Comparison of ENCODE assay signal across 8 mouse cellular contexts in the genomic region with DNA sequence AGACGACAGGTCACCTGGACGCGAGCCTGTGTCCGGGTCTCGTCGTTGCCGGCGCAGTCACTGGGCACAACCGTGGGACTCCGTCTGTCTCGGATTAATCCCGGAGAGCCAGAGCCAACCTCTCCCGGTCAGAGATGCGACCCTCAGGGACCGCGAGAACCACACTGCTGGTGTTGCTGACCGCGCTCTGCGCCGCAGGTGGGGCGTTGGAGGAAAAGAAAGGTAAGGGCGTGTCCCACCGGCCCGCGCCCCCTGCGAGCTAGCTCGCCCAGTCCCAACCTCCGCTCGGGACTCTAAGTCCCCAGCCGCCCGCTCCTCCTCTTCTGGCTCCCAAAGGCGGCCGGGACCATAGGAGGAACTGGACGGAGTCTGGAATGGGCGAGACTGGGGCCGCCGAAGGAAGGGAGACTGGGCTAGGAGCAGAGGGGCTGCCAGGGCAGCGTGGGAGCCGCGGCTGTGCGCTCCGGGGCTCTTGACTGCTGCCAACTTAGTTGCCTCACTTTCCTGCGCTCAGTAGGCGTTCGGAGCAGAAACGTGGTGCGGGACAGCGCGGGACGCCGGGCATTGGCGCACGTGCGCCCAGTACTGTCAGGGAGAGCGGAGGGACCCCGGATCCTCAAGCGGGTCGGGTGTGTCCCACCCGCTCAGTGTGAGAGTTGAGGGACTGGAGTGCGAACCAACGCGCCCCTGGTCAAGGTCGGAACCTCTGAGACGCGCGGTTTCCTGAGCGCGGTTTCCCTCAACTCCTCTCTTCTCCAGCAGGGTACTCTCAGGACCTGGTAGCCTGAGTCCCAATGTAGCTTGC. TPM values are rescaled to one million over a fixed set of nuclear protein-coding genes. Genes with fewer than 3 reads are reported as not detected.
A peak's percentile ranks its signal among the peaks of the same experiment; 100 is the strongest.
DNase-seq lines count a peak whose midpoint lies in the region; ATAC-seq and TF ChIP-seq lines count a peak whose summit lies in the region.

No protein-coding gene starts in this region.

- H3K4me1 ChIP-seq in ES-E14 (ENCODE audit: control insufficient read depth in 2 of 2, insufficient read depth in 2 of 2, low read length in 2 of 2, poor library complexity in 1 of 2) = no peaks in the 10 kb centered on the region
- H3K4me1 ChIP-seq in forebrain, embryonic 15.5 days = peaks cover 19% of the 10 kb centered on the region
- H3K4me1 ChIP-seq in hindbrain, embryonic 16.5 days (ENCODE audit: control insufficient read depth, insufficient read depth, low read depth, low read length) = peaks cover 2% of the 10 kb centered on the region; the same call in 1 of the 2 replicates
- H3K4me1 ChIP-seq in neural tube, embryonic 14.5 days (ENCODE audit: control insufficient read depth, insufficient read depth, low read length) = peaks cover 8% of the 10 kb centered on the region; the same call in 1 of the 2 replicates

- in situ Hi-C loops in ES-E14 (cut with MboI; ENCODE audit: low sequenced_read_pairs in 2 of 2, unreplicated experiment in 2 of 2) = no loop called here

- WGBS in forebrain, embryonic 15.5 days = under 1% methylated on average over 67 of the region's 68 CpGs
- under 1% methylated on average over 67 of the region's 68 CpGs for WGBS in hindbrain, embryonic 16.5 days
- 1% methylated on average over 60 of the region's 68 CpGs for WGBS in neural tube, embryonic 14.5 days

- peak overlapping the region; percentile 69 to 78 for H3K4me3 ChIP-seq in ES-E14 (ENCODE audit: insufficient read depth in 1 of 2, low read depth in 1 of 2, low read length in 2 of 2, poor library complexity in 1 of 2, severe bottlenecking in 1 of 2)
- H3K4me3 ChIP-seq in forebrain, embryonic 15.5 days = peak overlapping the region; percentile 59
- peak overlapping the region; percentile 77 for H3K4me3 ChIP-seq in hindbrain, embryonic 16.5 days (ENCODE audit: low read length)
- peak overlapping the region; percentile 36 for H3K4me3 ChIP-seq in neural tube, embryonic 14.5 days (ENCODE audit: low read depth, low read length)

- peak; percentile 17 for DNase-seq in CD4-positive, CD25-positive, alpha-beta regulatory T cell, adult 2 months (ENCODE audit: low read depth, low spot score)
- DNase-seq in ES-E14 (ENCODE audit: low read depth, low spot score) = peak; percentile 33
- peak; percentile 19 to 45 for DNase-seq in lung, adult 18-20 months
- DNase-seq in cerebellum, adult 9-11 months = no peak

- peak overlapping the region; percentile 68 for H3K9ac ChIP-seq in ES-E14 (ENCODE audit: insufficient read depth, low read depth, low read length, poor library complexity, severe bottlenecking)
- H3K9ac ChIP-seq in forebrain, embryonic 15.5 days (replicated peaks) = peak overlapping the region; percentile 45
- peak overlapping the region; percentile 74 for H3K9ac ChIP-seq in hindbrain, embryonic 16.5 days (ENCODE audit: low read depth, low read length)
- peak overlapping the region; percentile 17; the same call in 1 of the 2 replicates for H3K9ac ChIP-seq in neural tube, embryonic 14.5 days (replicated peaks; ENCODE audit: low read depth, low read length)

- no peaks in the 10 kb centered on the region for H3K36me3 ChIP-seq in ES-E14 (ENCODE audit: control insufficient read depth, insufficient read depth, low read length, poor library complexity, severe bottlenecking)
- no peaks in the 10 kb centered on the region for H3K36me3 ChIP-seq in forebrain, embryonic 15.5 days
- no peaks in the 10 kb centered on the region for H3K36me3 ChIP-seq in hindbrain, embryonic 16.5 days (ENCODE audit: control insufficient read depth, insufficient read depth, low read length)
- H3K36me3 ChIP-seq in neural tube, embryonic 14.5 days (ENCODE audit: control insufficient read depth, insufficient read depth, low read length) = no peaks in the 10 kb centered on the region

- peak overlapping the region; percentile 99 for H3K4me2 ChIP-seq in forebrain, embryonic 15.5 days (replicated peaks)
- H3K4me2 ChIP-seq in hindbrain, embryonic 16.5 days (ENCODE audit: low read length) = peak overlapping the region; percentile 96
- peak overlapping the region; percentile 99 for H3K4me2 ChIP-seq in neural tube, embryonic 14.5 days (ENCODE audit: low read depth, low read length)

- H3K27me3 ChIP-seq in forebrain, embryonic 15.5 days = peaks cover 42% of the 10 kb centered on the region
- H3K27me3 ChIP-seq in hindbrain, embryonic 16.5 days (replicated peaks; ENCODE audit: control insufficient read depth, insufficient read depth, low read length) = peaks cover 18% of the 10 kb centered on the region; the same call in 1 of the 2 replicates
- peaks cover 25% of the 10 kb centered on the region for H3K27me3 ChIP-seq in neural tube, embryonic 14.5 days (ENCODE audit: control insufficient read depth, insufficient read depth, low read length)

- no peaks in the 10 kb centered on the region for H3K9me3 ChIP-seq in ES-E14 (ENCODE audit: control insufficient read depth, insufficient read depth, low read depth, low read length)
- H3K9me3 ChIP-seq in forebrain, embryonic 15.5 days = no peaks in the 10 kb centered on the region
- H3K9me3 ChIP-seq in hindbrain, embryonic 16.5 days (ENCODE audit: control insufficient read depth, low read length) = no peaks in the 10 kb centered on the region
- H3K9me3 ChIP-seq in neural tube, embryonic 14.5 days (ENCODE audit: control insufficient read depth, low read length) = no peaks in the 10 kb centered on the region

- no peak overlapping the region for H3K27ac ChIP-seq in ES-E14 (ENCODE audit: insufficient read depth, low read depth, low read length, poor library complexity, severe bottlenecking)
- no peak overlapping the region for H3K27ac ChIP-seq in forebrain, embryonic 15.5 days (replicated peaks)
- no peak overlapping the region; the same call in 1 of the 2 replicates for H3K27ac ChIP-seq in hindbrain, embryonic 16.5 days (ENCODE audit: low read depth, low read length)
- no peak overlapping the region for H3K27ac ChIP-seq in neural tube, embryonic 14.5 days (ENCODE audit: low read depth, low read length)

- ATAC-seq in CD4-positive, CD25-positive, alpha-beta regulatory T cell, adult 4 months = no peak
- peak; percentile 68 for ATAC-seq in forebrain, embryonic 15.5 days (replicated peaks)
- peak; percentile 77 for ATAC-seq in hindbrain, embryonic 16.5 days
- ATAC-seq in neural tube, embryonic 14.5 days (ENCODE audit: low read depth) = peak; percentile 79

TF ChIP-seq in ES-E14, 5 proteins besides CTCF, POLR2A, EP300 and RAD21:
- TF ChIP-seq MAFK (IDR thresholded peaks at IDR 0.05; ENCODE audit: insufficient read depth, low read depth, low read length) (no peak), ZC3H11A (IDR thresholded peaks at IDR 0.05; ENCODE audit: borderline replicate concordance, low read depth, low read length) (no peak), HCFC1 (IDR thresholded peaks at IDR 0.05; ENCODE audit: borderline replicate concordance, insufficient read depth, low read length) (no peak), CHD2 (IDR thresholded peaks at IDR 0.05; ENCODE audit: low read depth, low read length) (no peak), ZNF384 (IDR thresholded peaks at IDR 0.05; ENCODE audit: low read depth, low read length) (no peak)

RNA-seq across cellular contexts. Expression of gene Egfr, which starts 0.5 kb away (rescaled TPM):
- 1 to 10 TPM in 1 of 2 experiments, under 1 TPM in 1; 0.19 to 1.3 TPM for polyA plus RNA-seq in CD4-positive, CD25-positive, alpha-beta regulatory T cell, adult 4 months (2017; shearing (Covaris generic))
- 18.6 and 22.2 TPM in 2 replicates for total RNA-seq in ES-E14 (2012; rRNA removed)
- 2.5 and 2.9 TPM in 2 replicates for polyA plus RNA-seq in forebrain, embryonic 15.5 days (2015; fragmentation: Nextera tagmentation; extraction: Ambion mirVana)
- polyA plus RNA-seq in hindbrain, embryonic 16.5 days (2015; fragmentation: Nextera tagmentation; extraction: Ambion mirVana) = 6.2 and 8.4 TPM in 2 replicates
- 3.7 and 4.6 TPM in 2 replicates for polyA plus RNA-seq in neural tube, embryonic 14.5 days (2014; fragmentation: Nextera tagmentation; extraction: Ambion mirVana)

Comparison
In these comparisons a context has a peak if more than half of its experiments do, and no peak if none do; other contexts are left out.
1. H3K9ac ChIP-seq: peak in every context shown above with its lines; median percentile 74 in hindbrain, embryonic 16.5 days; 68 in ES-E14; 45 in forebrain, embryonic 15.5 days; 17 in neural tube, embryonic 14.5 days.